ENCODE assay signal across 9 mouse cellular contexts in the genomic region with DNA sequence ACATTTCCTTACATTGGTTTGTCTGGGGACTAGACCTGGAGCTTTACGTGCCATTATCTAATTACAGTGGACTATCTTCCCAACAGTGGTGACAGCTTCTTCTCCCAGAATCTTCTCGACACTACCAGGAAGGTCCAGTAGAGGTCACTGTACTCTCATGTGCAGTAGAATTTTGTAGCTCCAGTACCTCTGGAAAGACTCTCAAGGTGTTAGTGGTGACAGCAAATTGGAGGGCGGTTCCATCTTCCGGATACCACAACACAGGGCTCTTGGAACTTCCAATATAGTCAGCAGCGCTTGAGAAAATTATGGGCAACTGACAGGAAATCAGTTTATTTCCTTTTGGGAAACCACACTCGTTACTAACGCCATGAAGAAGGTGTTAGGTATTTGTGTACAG. TPM values are rescaled to one million over a fixed set of nuclear protein-coding genes. Genes with fewer than 3 reads are reported as not detected.
DNase-seq lines count a peak whose midpoint lies in the region; ATAC-seq and TF ChIP-seq lines count a peak whose summit lies in the region.
"Had no signal": no experiment of that assay in that cellular context is flagged by ENCODE, and none has a peak within 500 bp of the region (broad histone marks: within the 10 kb centered on the region; RNA-seq: fewer than 3 reads in every experiment).

No protein-coding gene starts in this region.

- DNase-seq in heart, adult 11 months = peak; percentile 76
- DNase-seq in ES-E14 (ENCODE audit: low read depth, low spot score) = peak; percentile 78
- peak; percentile 72 for DNase-seq in cerebellum, adult 11 months
- peak; percentile 75 for DNase-seq in gastrocnemius, adult 18-20 months (ENCODE audit: low spot score)
- peak; percentile 75 for DNase-seq in layer of hippocampus, adult 11-12 months (ENCODE audit: low spot score)
- peak; percentile 72 for DNase-seq in liver, postnatal 0 days
- DNase-seq in right cerebral cortex, postnatal 4 days = peak; percentile 69

- WGBS in heart, embryonic 11.5 days (ENCODE audit: insufficient replicate concordance) = 27% methylated on average over 7 of the region's 7 CpGs
- WGBS in liver, postnatal 0 days (ENCODE audit: insufficient replicate concordance) = 17% methylated on average over 7 of the region's 7 CpGs

- no peak overlapping the region for H3K9ac ChIP-seq in heart, embryonic 11.5 days (ENCODE audit: low read depth, low read length)
- H3K9ac ChIP-seq in ES-E14 (ENCODE audit: insufficient read depth, low read depth, low read length, poor library complexity, severe bottlenecking) = no peak overlapping the region; the same call in 1 of the 2 replicates
- no peak overlapping the region for H3K9ac ChIP-seq in liver, postnatal 0 days (replicated peaks)
- H3K9ac ChIP-seq: limb, embryonic 13.5 days had no signal

- no peak for ATAC-seq in heart, embryonic 11.5 days (replicated peaks; ENCODE audit: insufficient number of reproducible peaks, low FRiP score, low TSS enrichment)
- ATAC-seq in liver, postnatal 0 days = 0 out of 2 replicates have a peak, but pooled peaks have one; percentile 27

- TF ChIP-seq EP300 in liver, postnatal 0 days (IDR thresholded peaks at IDR 0.05; ENCODE audit: low read depth) = no peak

- in situ Hi-C loops in ES-E14 (cut with MboI; ENCODE audit: low sequenced_read_pairs in 2 of 2, unreplicated experiment in 2 of 2) = loop anchor here in 1 of 2 experiments (25.0 kb wide), 2 partner anchors 381 to 756 kb away; no protein-coding TSS in a partner anchor

- peak; percentile 92 for TF ChIP-seq CTCF in liver, postnatal 0 days (IDR thresholded peaks at IDR 0.05; ENCODE audit: low read depth)

- H3K4me1 ChIP-seq in heart, embryonic 11.5 days (ENCODE audit: control insufficient read depth, insufficient read depth, low read length) = no peaks in the 10 kb centered on the region
- H3K4me1 ChIP-seq in ES-E14 (ENCODE audit: control insufficient read depth in 2 of 2, insufficient read depth in 2 of 2, low read length in 2 of 2, poor library complexity in 1 of 2) = 0 out of 4 replicates have a peak, but pooled peaks cover 0 to 1% of the 10 kb centered on the region in 2 experiments
- H3K4me1 ChIP-seq in liver, postnatal 0 days (ENCODE audit: insufficient read depth) = no peaks in the 10 kb centered on the region

- H3K27me3 ChIP-seq in heart, embryonic 11.5 days (ENCODE audit: control insufficient read depth, insufficient read depth, low read length) = no peaks in the 10 kb centered on the region
- H3K27me3 ChIP-seq in liver, postnatal 0 days (ENCODE audit: insufficient read depth, low read length) = no peaks in the 10 kb centered on the region; the same call in 1 of the 2 replicates

- no peak overlapping the region for H3K4me2 ChIP-seq in heart, embryonic 11.5 days
- no peak overlapping the region for H3K4me2 ChIP-seq in liver, postnatal 0 days (ENCODE audit: low read depth, low read length)
- H3K4me2 ChIP-seq: limb, embryonic 13.5 days had no signal

- no peaks in the 10 kb centered on the region for H3K9me3 ChIP-seq in heart, embryonic 11.5 days (replicated peaks; ENCODE audit: control insufficient read depth, low read length)
- H3K9me3 ChIP-seq in ES-E14 (ENCODE audit: control insufficient read depth, insufficient read depth, low read depth, low read length) = no peaks in the 10 kb centered on the region
- H3K9me3 ChIP-seq in liver, postnatal 0 days (ENCODE audit: low read length) = no peaks in the 10 kb centered on the region
- H3K9me3 ChIP-seq: limb, embryonic 13.5 days had no signal

- H3K4me3 ChIP-seq in heart, embryonic 11.5 days (ENCODE audit: low read depth, low read length) = no peak overlapping the region
- H3K4me3 ChIP-seq in ES-E14 (ENCODE audit: insufficient read depth in 1 of 2, low read depth in 1 of 2, low read length in 2 of 2, poor library complexity in 1 of 2, severe bottlenecking in 1 of 2) = no peak overlapping the region
- H3K4me3 ChIP-seq in liver, postnatal 0 days (ENCODE audit: low read depth, low read length) = no peak overlapping the region
- H3K4me3 ChIP-seq: limb, embryonic 13.5 days had no signal

- H3K36me3 ChIP-seq in heart, embryonic 11.5 days (ENCODE audit: control insufficient read depth, insufficient read depth, low read length) = no peaks in the 10 kb centered on the region
- no peaks in the 10 kb centered on the region for H3K36me3 ChIP-seq in ES-E14 (ENCODE audit: control insufficient read depth, insufficient read depth, low read length, poor library complexity, severe bottlenecking)
- no peaks in the 10 kb centered on the region for H3K36me3 ChIP-seq in liver, postnatal 0 days (replicated peaks; ENCODE audit: insufficient read depth, low read length)
- H3K36me3 ChIP-seq: limb, embryonic 13.5 days had no signal

- no peak overlapping the region for H3K27ac ChIP-seq in heart, embryonic 11.5 days (ENCODE audit: low read depth, low read length)
- H3K27ac ChIP-seq in ES-E14 (ENCODE audit: insufficient read depth, low read depth, low read length, poor library complexity, severe bottlenecking) = no peak overlapping the region
- H3K27ac ChIP-seq in liver, postnatal 0 days (ENCODE audit: low read depth) = no peak overlapping the region
- H3K27ac ChIP-seq: limb, embryonic 13.5 days had no signal

TF ChIP-seq in ES-E14, 5 proteins besides CTCF, POLR2A, EP300 and RAD21:
- TF ChIP-seq ZC3H11A (IDR thresholded peaks at IDR 0.05; ENCODE audit: borderline replicate concordance, low read depth, low read length) = peak; percentile 33; the same call in 1 of the 2 replicates
- TF ChIP-seq CHD2 (IDR thresholded peaks at IDR 0.05; ENCODE audit: low read depth, low read length) = no peak

RNA-seq across cellular contexts. Expression of a gene that starts 12.7 kb away (rescaled TPM):
- polyA plus RNA-seq in heart, embryonic 11.5 days (2014; fragmentation: Nextera tagmentation; extraction: Ambion mirVana) = 1.1 and 1.3 TPM in 2 replicates
- total RNA-seq in ES-E14 (2012; rRNA removed) = 19.7 and 30.5 TPM in 2 replicates
- total RNA-seq in gastrocnemius, adult 18-20 months (2021) = under 1 TPM; 0.17 to 0.57 TPM
- 0.22 and 0.23 TPM in 2 replicates for polyA plus RNA-seq in liver, postnatal 0 days (2015; fragmentation: Nextera tagmentation; extraction: Ambion mirVana)

Comparison
In these comparisons a context has a peak if more than half of its experiments do, and no peak if none do; other contexts are left out.
1. RNA of a gene that starts 12.7 kb away (total RNA-seq): 19.7 to 30.5 TPM in ES-E14; 0.17 to 0.57 TPM in gastrocnemius, adult 18-20 months; every median in the first group is over 10 times any median in the second.
2. Peak in every context shown above with its lines, with median percentiles within 50 percentile points of each other: DNase-seq.